Mouse (Mus musculus) stomach, postnatal 0 days (tissue): ENCODE measurements around the gene Chst11.

ENCODE experiments used
- CTCF ChIP-seq: IDR thresholded peaks from 2 replicates; pipeline ENCODE4 v1.5.1; 2016; ENCODE audit warnings: antibody characterized with exemption, low read depth, mild to moderate bottlenecking, moderate library complexity
- EP300 ChIP-seq: optimal IDR thresholded peaks from 2 replicates; pipeline ENCODE3; 2016; ENCODE audit warnings: antibody characterized with exemption

DNA sequence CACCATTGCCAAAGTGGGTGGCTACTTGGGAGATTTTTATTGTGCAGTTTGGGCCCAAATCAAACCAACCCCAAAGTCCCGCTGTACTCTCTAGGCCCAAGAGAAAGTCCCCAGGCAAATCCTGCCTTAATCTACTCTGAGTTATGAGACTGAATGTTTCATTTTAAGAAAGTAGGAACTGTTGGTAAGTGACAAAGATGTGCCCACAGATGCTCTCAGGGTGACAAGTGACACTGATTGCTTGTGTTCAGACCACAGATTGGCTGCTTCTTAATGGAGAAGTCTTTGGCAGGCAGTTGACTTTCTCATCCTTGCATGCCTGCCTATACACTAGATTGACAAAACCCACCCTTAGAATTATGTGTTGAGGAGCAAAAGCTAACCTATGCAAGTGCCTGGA is 37.3 kb downstream of the Chst11 start:
- TF ChIP-seq CTCF (no peak), EP300 (no peak)
